Mouse (Mus musculus) right cerebral cortex, postnatal 14 days (tissue): ENCODE results near the gene Taf5.

Experiments used
- DNase-seq: peaks from one replicate; pipeline ENCODE4 v3.0.0; 2022

Taf5 gene

DNA sequence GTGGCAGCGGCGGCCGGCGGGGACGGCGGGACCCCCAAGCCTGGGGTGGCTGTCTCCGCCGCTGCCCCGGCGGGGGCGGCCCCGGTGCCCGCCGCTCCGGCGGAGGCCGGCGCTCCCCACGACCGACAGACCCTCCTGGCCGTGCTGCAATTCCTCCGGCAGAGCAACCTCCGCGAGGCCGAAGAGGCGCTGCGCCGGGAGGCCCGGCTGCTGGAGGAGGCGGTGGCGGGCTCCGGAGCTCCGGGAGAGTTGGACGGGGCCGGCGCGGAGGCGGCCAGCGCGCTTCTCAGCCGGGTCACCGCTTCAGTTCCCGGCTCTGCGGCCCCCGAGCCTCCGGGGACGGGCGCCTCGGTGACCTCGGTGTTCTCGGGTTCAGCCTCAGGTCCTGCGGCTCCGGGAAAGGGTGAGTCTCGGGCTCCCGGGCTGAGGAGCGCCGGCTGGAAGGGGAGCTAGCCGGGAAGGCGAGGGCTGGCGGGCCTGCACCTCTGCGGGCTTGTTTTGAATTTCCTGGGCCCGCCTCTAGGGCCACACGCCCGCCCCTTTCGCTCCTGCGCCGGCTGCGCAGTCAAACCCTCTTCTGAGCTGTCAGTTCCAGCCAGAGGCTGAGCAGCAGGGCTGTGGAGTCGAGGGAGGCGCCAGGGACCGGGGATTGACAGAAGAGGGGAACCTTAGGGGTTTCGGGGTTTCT lies 522 bp downstream of the Taf5 start:
- DNase-seq: peak; percentile 82

DNA sequence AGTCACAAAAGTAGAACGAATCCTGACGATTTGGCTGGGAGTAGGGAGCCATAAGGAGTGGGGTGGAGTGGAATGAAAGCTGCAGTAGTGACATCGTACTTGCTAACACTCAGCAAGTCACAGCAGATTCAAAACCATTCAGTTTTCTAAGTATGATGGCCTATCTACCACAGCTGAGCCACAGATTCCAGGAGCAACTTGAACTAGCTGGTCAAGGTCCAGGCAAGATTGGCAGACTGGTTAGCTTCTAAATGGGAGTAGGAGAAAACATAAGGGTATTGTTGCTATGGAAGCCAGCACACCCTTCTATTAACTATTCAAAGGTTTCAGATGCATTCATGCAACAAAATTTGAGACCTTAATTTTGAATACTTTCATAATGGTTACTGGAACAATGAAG lies 20.7 kb downstream of the Taf5 start:
- DNase-seq: no peak

- peak; percentile 15 for DNase-seq
Observed at GRCm38 (mm10) chr19:47089718-47090525, 22.4 kb downstream of the Taf5 start.

- DNase-seq: peak; percentile 95
Observed at GRCm38 (mm10) chr19:47090550-47091156, 23.1 kb downstream of the Taf5 start, which contains the start of the genes Usmg5 and Pdcd11. Gene Usmg5 (minus strand): TSS chr19:47090647. Gene Pdcd11 (plus strand): TSS chr19:47090768.

DNA sequence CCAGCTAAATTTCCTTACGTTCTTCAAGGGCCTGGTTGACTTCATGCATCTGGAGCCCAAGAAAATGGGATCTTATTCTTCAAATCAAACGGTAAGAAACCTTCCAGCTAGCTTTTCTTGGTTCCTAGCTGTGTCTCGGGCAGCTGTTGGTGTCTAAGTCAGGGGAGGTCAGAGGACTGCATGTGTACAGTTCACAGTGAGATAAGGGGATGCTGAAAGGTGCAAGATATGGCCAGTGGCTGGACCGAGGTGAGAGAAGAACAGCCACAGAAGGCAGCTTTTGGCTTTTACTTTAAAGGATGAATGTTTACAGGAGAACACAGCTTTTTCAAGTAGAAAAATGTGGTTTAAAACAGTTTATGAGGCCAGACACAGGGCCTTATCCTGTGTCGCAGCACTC lies 33.5 kb downstream of the Taf5 start:
- no peak for DNase-seq

GRCm38 (mm10) chr19:47104641-47105271 lies 37.2 kb downstream of the Taf5 start:
- DNase-seq: no peak

GRCm38 (mm10) chr19:47118634-47119033 lies 51.1 kb downstream of the Taf5 start:
- DNase-seq: no peak

DNA sequence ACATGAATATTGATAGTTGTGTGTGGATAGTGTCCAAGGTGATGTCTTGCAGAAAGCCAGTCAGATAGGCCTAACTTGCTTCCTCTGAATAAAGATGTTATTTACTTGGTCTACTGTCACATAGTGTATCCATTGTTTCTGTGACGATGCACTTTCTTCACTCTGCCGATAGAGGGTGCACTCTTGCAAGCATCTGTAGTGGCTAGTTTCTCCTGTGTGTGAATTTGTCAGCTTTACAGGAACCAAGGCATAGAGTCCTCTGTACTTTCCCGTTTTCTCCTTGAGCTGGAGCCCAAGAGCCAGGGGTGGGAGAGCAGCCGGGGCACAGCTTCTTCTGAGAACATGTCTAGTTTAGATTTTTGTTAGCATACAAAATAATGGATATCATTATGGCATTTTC lies 53.5 kb downstream of the Taf5 start:
- no peak for DNase-seq

- DNase-seq: peak; percentile 50
Observed at GRCm38 (mm10) chr19:47122802-47123201, 55.3 kb downstream of the Taf5 start.

DNA sequence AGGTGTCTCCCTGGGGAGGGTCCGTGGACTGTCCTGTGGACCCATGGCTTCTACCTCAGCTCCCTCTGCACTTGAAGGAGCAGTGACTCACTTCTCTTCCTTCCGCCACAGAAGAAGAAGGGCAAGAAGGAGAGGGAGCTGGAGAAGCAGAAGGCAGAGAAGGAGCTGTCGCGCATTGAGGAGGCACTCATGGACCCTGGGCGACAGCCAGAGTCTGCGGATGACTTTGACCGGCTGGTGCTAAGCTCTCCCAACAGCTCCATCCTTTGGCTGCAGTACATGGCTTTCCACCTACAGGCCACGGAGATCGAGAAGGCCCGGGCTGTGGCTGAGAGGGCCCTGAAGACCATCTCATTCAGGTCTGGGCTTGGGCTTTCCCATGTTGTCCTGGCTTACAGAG lies 60.6 kb downstream of the Taf5 start:
- no peak for DNase-seq

DNA sequence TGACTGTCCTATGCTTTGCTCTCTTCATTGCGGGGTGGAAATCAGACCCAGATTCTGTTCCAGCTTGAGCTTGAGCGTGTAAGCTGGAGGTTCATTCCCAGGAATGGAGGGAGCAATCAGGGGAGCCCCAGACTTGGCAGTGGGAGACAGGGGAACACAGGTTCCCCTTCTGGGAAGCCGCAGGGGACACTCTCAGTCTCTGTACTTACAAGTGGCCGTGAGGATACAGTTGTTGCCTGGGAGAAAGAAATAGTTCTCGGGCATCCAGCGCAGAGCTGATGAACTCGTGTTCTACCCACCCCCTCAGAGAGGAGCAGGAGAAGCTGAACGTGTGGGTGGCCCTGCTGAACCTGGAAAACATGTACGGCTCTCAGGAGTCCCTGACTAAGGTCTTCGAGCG lies 61.3 kb downstream of the Taf5 start:
- no peak for DNase-seq

DNA sequence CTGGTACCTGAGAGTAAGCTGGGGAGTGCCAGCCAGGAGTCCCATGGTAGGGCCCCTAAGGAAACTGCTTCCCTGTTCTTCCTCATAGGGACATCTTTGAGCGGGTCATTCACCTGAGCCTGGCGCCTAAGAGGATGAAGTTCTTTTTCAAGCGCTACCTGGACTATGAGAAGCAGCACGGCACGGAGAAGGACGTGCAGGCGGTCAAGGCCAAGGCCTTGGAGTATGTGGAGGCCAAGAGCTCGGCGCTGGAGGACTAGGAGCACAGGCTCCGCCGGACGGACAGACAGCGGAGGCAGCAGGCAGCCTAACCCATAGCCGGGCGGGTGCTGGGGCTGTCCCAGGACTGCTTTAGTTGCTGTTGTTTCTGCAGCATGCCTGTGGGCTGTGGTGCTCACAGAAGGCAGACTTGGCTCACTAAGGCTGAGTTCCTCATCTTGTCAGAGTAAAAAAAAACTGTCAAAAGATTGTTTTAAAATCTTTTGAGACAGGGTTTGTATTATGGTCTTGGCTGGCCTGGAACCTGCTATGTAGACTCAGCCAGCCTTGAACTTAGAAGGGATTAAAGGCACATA lies 63.1 kb downstream of the Taf5 start:
- no peak for DNase-seq
